Mouse (Mus musculus) liver, embryonic 18 days (tissue): ENCODE data around the gene Ap2a1. TPM values are rescaled to one million over a fixed set of nuclear protein-coding genes. Genes with fewer than 3 reads are reported as not detected.

Source experiments
- polyA plus RNA-seq: library from polyadenylated mRNA; depleted of rRNA; stranded (reverse); fragments of >200 nt; gene quantifications from 2 replicates; pipeline ENCODE4 v1.2.3, GENCODE M21; 2012; rRNA removed

Gene Ap2a1
- polyA plus RNA-seq = 33.1 and 39.3 TPM in 2 replicates

GRCm38 (mm10) chr7:44929204-44930151 lies at the start of gene Ap2a1:
Gene Ap2a1 (minus strand): TSS chr7:44929496.

GRCm38 (mm10) chr7:44974383-44975116 lies 45.3 kb upstream of the Ap2a1 start, which contains the start of gene Cpt1c:
Gene Cpt1c (minus strand): TSS chr7:44974851.

GRCm38 (mm10) chr7:44942904-44943303 lies 13.6 kb upstream of the Ap2a1 start, which contains the start of gene Tsks:
Gene Tsks (plus strand): TSS chr7:44943204.

GRCm38 (mm10) chr7:44895593-44896434 lies 33.5 kb downstream of the Ap2a1 start, which contains the start of gene Fuz:
Gene Fuz (plus strand): TSS chr7:44896079.

GRCm38 (mm10) chr7:44892276-44892921 lies 36.9 kb downstream of the Ap2a1 start, which contains the start of gene Med25:
Gene Med25 (minus strand): TSS chr7:44892712.

GRCm38 (mm10) chr7:44869697-44870528 lies 59.4 kb downstream of the Ap2a1 start, which contains the start of gene Ptov1:
Gene Ptov1 (minus strand): TSS chr7:44869788.

GRCm38 (mm10) chr7:44857042-44857552 lies 72.2 kb downstream of the Ap2a1 start, which contains the start of gene Pnkp:
Gene Pnkp (plus strand): TSS chr7:44857139.

Other genes with a start within 250 kb of the Ap2a1 start
- not detected in 2 replicates for gene Izumo2, start 220.8 kb downstream of the Ap2a1 start, polyA plus RNA-seq
- gene Vrk3, start 181.1 kb downstream of the Ap2a1 start, polyA plus RNA-seq = 18.9 and 21.4 TPM in 2 replicates
- 0.48 and 0.58 TPM in 2 replicates for gene Zfp473, start 178.4 kb downstream of the Ap2a1 start, polyA plus RNA-seq
- 20.2 and 22.4 TPM in 2 replicates for gene Nup62, start 113.4 kb downstream of the Ap2a1 start, polyA plus RNA-seq
- gene Il4i1, start 113.1 kb downstream of the Ap2a1 start, polyA plus RNA-seq = 0.38 TPM in 2 replicates
- gene Atf5, start 112.8 kb downstream of the Ap2a1 start, polyA plus RNA-seq = 247 and 266 TPM in 2 replicates
- gene Akt1s1, start 80.5 kb downstream of the Ap2a1 start, polyA plus RNA-seq = 35.6 and 37.3 TPM in 2 replicates
- gene Tbc1d17, start 80.4 kb downstream of the Ap2a1 start, polyA plus RNA-seq = 21.1 and 23.3 TPM in 2 replicates
- 18.0 and 24.6 TPM in 2 replicates for gene Pnkp, start 72.4 kb downstream of the Ap2a1 start, polyA plus RNA-seq
- gene Ptov1, start 59.7 kb downstream of the Ap2a1 start, polyA plus RNA-seq = 48.6 and 56.2 TPM in 2 replicates
- 26.0 and 30.9 TPM in 2 replicates for gene Med25, start 36.8 kb downstream of the Ap2a1 start, polyA plus RNA-seq
- 6.4 and 7.8 TPM in 2 replicates for gene Fuz, start 33.4 kb downstream of the Ap2a1 start, polyA plus RNA-seq
- 0.02 TPM in 1 of 2 replicates, not detected in the other for gene Tsks, start 13.7 kb upstream of the Ap2a1 start, polyA plus RNA-seq
- 2.3 and 2.6 TPM in 2 replicates for gene Cpt1c, start 45.4 kb upstream of the Ap2a1 start, polyA plus RNA-seq
- 105 and 112 TPM in 2 replicates for gene Prmt1, start 57.1 kb upstream of the Ap2a1 start, polyA plus RNA-seq
- gene Irf3, start 68.2 kb upstream of the Ap2a1 start, polyA plus RNA-seq = 50.0 and 54.3 TPM in 2 replicates
- 9.0 and 9.5 TPM in 2 replicates for gene Bcl2l12, start 69.2 kb upstream of the Ap2a1 start, polyA plus RNA-seq
- gene Scaf1, start 86.9 kb upstream of the Ap2a1 start, polyA plus RNA-seq = 13.5 and 17.4 TPM in 2 replicates
- gene Rras, start 88.5 kb upstream of the Ap2a1 start, polyA plus RNA-seq = 41.8 and 53.8 TPM in 2 replicates
- 1.1 and 1.7 TPM in 2 replicates for gene Prr12, start 123.4 kb upstream of the Ap2a1 start, polyA plus RNA-seq
- gene Nosip, start 132.9 kb upstream of the Ap2a1 start, polyA plus RNA-seq = 24.0 and 24.4 TPM in 2 replicates
- gene Prrg2, start 133.2 kb upstream of the Ap2a1 start, polyA plus RNA-seq = 17.7 and 19.5 TPM in 2 replicates
- 18.6 and 20.0 TPM in 2 replicates for gene Rcn3, start 162.7 kb upstream of the Ap2a1 start, polyA plus RNA-seq
- 64.9 and 71.1 TPM in 2 replicates for gene Fcgrt, start 174.4 kb upstream of the Ap2a1 start, polyA plus RNA-seq
- gene Rps11, start 194.9 kb upstream of the Ap2a1 start, polyA plus RNA-seq = 256 and 267 TPM in 2 replicates
- gene Rpl13a, start 199.3 kb upstream of the Ap2a1 start, polyA plus RNA-seq = 1,073 and 1,547 TPM in 2 replicates
- gene Gm45713, start 206.7 kb upstream of the Ap2a1 start, polyA plus RNA-seq = 0.05 and 0.17 TPM in 2 replicates
- gene Flt3l, start 206.9 kb upstream of the Ap2a1 start, polyA plus RNA-seq = 7.5 and 8.3 TPM in 2 replicates
- gene Pih1d1, start 224.8 kb upstream of the Ap2a1 start, polyA plus RNA-seq = 32.5 and 35.0 TPM in 2 replicates
- gene Aldh16a1, start 225.1 kb upstream of the Ap2a1 start, polyA plus RNA-seq = 20.1 and 26.3 TPM in 2 replicates
- gene Slc17a7, start 234.5 kb upstream of the Ap2a1 start, polyA plus RNA-seq = 0.01 TPM in 2 replicates